Mouse (Mus musculus) adrenal gland, postnatal 14 days (tissue): ENCODE measurements around the gene Ncs1. TPM values are rescaled to one million over a fixed set of nuclear protein-coding genes. Genes with fewer than 3 reads are reported as not detected.

Experiments
- DNase-seq: peaks from one replicate; pipeline ENCODE4 v3.0.0; 2021; ENCODE audit warnings: mixed read lengths
- total RNA-seq: library from RNA; stranded (reverse); gene quantifications from 2 replicates; pipeline ENCODE4 v1.2.3, GENCODE M21; 2021

Ncs1 gene
- total RNA-seq, 1 experiment from 2014 or later: 3.4 TPM

DNA sequence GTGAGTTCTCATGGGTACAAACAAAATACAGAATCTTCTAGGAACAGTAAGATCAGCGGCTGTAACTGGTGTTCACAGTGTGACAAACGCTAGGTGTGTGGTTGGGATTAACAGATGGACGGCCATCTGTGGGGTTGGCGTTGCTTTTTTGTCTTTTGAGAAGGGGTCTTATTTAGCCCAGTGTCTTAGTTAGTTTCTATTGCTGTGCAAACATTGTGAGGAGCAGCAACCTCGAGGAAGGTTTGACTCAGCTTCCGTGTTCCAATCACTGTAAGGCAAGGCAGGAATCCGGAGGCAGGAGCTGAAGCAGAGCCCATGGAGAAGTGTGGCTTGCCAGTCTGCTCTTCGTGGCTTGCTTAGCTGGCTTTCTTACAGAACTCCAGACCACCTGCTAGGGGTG lies 35.5 kb downstream of the Ncs1 start:
- DNase-seq: no peak

- no peak for DNase-seq
Observed at GRCm38 (mm10) chr2:31282266-31282665, 36.6 kb downstream of the Ncs1 start.

DNA sequence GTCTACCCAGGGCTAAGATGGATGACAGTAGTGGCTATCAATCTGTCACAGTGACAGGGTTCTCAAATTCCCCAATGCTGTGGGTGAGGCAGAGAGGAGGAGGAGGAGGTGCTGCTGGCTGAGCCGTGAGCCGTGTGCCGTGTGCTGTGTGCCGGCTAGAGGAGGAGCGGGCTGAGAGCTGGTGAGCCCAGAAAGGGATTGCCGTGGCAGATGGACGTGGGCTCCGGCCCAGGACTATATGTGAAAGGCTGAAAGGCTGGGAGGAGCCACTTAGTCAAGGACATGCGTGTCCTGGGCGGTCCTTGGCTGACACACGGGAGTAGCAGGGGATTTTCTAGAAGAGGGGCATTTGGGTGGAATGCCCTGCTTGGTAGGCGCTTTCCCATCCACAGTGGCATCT lies 37.3 kb downstream of the Ncs1 start:
- no peak for DNase-seq

- no peak for DNase-seq
Observed at GRCm38 (mm10) chr2:31284531-31284930, 38.9 kb downstream of the Ncs1 start.

- peak; percentile 86 for DNase-seq
Observed at GRCm38 (mm10) chr2:31291421-31291820, 45.8 kb downstream of the Ncs1 start.

GRCm38 (mm10) chr2:31294985-31295384 lies 49.4 kb downstream of the Ncs1 start:
- DNase-seq: peak; percentile 85

GRCm38 (mm10) chr2:31296395-31296794 lies 50.8 kb downstream of the Ncs1 start:
- no peak for DNase-seq

GRCm38 (mm10) chr2:31297602-31298268 lies 52.1 kb downstream of the Ncs1 start:
- peak; percentile 77 for DNase-seq

DNA sequence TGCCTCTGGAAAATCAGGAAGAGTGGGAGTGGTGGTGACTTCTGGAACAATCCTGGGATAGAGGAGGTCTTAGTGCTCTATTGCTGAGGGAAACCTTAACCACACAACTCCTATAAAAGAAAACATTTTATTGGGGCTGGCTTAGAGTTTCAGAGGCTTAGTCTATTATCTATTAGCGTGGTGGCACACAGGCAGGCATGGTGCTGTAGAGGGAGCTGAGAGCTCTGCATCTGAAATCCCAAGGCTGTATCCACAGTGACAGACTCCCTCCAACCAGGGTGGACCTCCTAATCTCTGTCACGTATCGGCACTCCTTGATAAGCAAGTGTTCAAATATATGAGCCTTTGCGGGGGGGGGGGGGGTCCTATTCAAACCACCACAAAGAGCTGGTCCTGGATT lies 53.2 kb downstream of the Ncs1 start:
- DNase-seq: peak; percentile 69

DNA sequence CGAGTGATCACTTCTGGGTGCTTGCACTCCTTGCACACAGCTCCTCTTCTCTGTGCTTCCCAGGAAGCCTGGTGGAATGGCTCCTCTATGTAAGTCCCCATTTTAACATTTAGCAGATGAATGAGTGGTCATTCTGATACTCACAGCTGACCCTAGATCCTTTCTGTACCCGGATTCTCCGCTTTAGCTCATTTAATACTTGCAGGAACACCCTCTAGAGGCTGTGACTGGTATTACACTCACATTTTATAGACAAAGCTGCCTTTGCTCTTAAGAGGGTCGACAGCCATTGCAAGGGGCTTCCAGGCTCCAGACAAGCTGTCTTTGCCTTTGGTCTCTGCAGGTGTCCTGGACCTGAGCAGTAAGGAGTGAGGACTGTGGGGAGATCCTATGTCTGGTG lies 53.6 kb downstream of the Ncs1 start:
- DNase-seq: no peak

GRCm38 (mm10) chr2:31299996-31300395 lies 54.4 kb downstream of the Ncs1 start:
- no peak for DNase-seq

- no peak for DNase-seq
Observed at GRCm38 (mm10) chr2:31303177-31303576, 57.6 kb downstream of the Ncs1 start.

GRCm38 (mm10) chr2:31304191-31304590 lies 58.6 kb downstream of the Ncs1 start:
- DNase-seq: no peak

- DNase-seq: no peak
Observed at GRCm38 (mm10) chr2:31304801-31305665, 59.4 kb downstream of the Ncs1 start.

GRCm38 (mm10) chr2:31305684-31306083 lies 60.1 kb downstream of the Ncs1 start:
- peak; percentile 56 for DNase-seq

DNA sequence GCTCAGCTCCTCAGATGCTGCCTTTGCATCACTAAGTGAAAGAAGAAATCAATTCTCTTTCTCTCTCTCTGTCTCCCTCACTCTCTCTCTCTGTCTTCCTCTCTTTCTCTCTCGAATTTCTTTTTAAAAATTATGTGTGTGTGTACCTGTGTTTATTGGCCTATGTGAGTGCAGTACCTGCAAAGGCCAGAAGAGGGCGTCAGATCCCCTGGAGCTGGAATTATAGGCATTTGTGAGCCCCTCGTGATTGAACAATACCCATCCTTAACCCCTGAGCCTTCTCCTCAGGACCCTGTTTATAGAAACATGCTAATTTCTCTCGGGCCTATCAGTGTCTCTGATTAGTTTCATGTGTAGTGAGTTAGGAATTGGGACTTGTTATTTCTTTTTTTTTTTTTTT lies 62.6 kb downstream of the Ncs1 start:
- DNase-seq: no peak

GRCm38 (mm10) chr2:31309549-31309948 lies 63.9 kb downstream of the Ncs1 start:
- no peak for DNase-seq

- DNase-seq: no peak
Observed at GRCm38 (mm10) chr2:31314007-31314465, 68.4 kb downstream of the Ncs1 start, which contains the start of gene Hmcn2. TSS of gene Hmcn2 (plus strand) at chr2:31314415.

DNA sequence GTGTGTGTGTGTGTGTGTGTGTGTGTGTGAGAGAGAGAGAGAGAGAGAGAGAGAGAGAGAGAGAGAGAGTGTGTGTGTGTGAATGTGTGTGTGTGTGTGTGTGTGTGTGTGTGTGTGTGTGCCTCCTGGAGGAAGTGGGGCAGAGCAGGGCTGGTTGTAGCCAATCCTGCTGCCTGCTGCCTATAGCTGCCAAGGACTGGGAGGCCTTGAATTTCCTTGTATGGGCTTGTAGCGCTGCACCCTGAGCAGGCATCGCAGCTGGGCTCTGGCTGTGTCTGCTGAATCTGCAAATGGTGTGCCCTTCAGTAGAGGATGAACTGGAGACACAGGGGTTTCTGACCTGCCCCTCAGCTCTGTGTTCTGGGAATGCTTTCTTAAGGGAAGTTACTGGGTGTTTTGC lies 72.5 kb downstream of the Ncs1 start:
- peak; percentile 49 for DNase-seq

DNA sequence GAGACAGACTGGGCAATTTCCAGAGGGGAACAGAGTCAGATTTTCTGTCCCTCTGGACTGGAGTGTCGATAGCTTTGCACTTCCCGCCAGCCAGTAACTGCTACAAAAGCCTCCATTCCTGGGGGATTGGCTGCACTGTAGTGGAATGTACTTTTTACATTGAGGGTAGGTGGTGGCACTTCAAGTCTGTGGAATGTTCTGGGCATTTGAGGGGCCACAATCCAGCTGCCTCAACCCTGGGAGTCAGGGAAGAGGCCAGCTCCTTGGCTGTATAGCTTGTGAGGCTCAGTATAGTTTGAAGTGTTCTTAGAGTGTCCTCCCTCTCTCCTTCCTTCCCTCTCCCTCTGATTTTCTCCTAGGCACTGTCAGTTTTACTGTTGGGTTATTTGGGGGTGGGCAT lies 73.6 kb downstream of the Ncs1 start:
- DNase-seq: no peak

- no peak for DNase-seq
Observed at GRCm38 (mm10) chr2:31327186-31327585, 81.6 kb downstream of the Ncs1 start.

DNA sequence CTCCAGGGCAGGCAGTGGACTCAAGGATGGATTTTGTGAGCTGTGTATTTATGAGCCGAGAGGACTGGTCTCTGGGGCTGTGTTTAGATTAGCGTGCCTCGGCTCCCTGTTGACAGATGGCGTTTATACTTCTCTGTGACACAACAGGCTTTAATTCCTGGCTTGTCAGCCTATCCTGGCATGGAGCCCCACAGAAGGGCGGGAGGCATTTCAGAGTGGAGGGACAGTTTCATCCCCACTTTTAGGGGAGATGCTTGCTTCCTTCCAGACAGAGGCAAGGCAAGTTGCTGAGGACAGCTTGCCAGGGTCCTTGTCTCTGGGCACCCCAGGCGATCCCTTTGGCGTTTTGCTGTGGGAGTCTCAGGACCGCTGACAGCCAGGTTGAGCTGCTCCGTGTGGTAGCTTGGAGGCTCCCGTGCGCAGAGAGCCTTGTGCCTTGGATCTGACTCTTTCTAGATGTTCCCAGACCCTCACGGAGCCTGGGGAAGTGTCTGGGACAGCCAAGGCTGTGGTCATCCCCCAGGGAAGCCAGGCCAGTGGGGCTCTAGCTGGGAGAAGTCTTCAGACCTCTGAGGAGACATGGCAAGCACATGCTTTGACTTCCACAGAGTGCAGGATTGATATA lies 92.2 kb downstream of the Ncs1 start:
- DNase-seq: no peak

DNA sequence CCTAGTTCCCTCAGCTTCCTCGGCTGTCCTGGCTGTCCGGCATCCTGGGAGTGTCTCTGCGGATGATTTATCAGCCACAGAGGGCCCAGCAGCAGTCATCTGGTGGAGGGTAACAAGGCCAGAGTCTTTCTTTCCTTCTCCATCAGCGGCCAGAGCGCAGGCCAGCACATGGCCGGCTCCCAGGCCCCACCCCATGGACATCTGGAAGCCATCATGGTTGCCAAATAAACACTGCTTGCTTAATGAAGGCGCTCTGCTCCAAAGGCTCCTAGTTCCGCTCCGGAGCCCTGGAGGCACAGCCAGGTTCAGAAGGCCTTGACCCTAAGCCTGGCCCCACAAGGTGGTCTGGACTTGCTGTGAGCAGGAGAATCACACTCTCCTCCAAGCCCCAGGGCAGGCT lies 94.2 kb downstream of the Ncs1 start:
- peak; percentile 32 for DNase-seq
